In the genomic region with DNA sequence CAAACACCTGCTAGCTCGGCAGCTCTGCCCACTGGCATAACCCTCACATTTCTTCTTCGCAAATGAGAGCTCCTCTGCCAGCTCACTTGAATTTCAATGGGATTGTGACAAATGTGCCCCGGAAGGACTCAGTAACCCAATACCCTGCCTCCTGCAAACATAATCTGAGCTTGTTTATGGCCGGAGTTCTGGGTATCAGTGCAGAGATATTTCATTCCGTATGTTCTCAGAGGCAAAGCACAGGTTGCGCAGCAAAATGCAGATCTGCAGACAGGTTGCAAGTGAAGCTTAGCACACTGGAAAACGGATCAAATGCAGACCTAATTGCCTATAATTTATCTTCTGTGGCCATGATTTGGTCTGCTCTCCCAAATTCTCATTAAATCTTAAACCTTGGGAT, we compare ENCODE assay signal across 16 mouse cellular contexts.
"Had no signal": no experiment of that assay in that cellular context is flagged by ENCODE, and none has a peak within 500 bp of the region (broad histone marks: within the 10 kb centered on the region; RNA-seq: fewer than 3 reads in every experiment).

No protein-coding gene starts in this region.

- H3K4me3 ChIP-seq: left cerebral cortex, adult 2 months; liver, embryonic 13.5 days; midbrain, embryonic 12.5 days; myocyte; neural tube, embryonic 13.5 days had no signal

- DNase-seq: kidney, adult 8-10 months; kidney, postnatal 4 days; layer of hippocampus, postnatal 36 days; liver, embryonic 13.5 days; lung, adult 2 months; lung, postnatal 14 days; lung, postnatal 4 days; retina, postnatal 1 day; thymus, adult 18-20 months; thymus, postnatal 36 days had no signal

- H3K4me1 ChIP-seq: liver, embryonic 13.5 days; midbrain, embryonic 12.5 days; neural tube, embryonic 13.5 days had no signal

- H3K36me3 ChIP-seq: liver, embryonic 13.5 days; midbrain, embryonic 12.5 days; neural tube, embryonic 13.5 days had no signal

- H3K27ac ChIP-seq: left cerebral cortex, adult 2 months; liver, embryonic 13.5 days; midbrain, embryonic 12.5 days; neural tube, embryonic 13.5 days had no signal

- H3K27me3 ChIP-seq: liver, embryonic 13.5 days; midbrain, embryonic 12.5 days; neural tube, embryonic 13.5 days had no signal

- H3K4me2 ChIP-seq: liver, embryonic 13.5 days; midbrain, embryonic 12.5 days; neural tube, embryonic 13.5 days had no signal

- ATAC-seq: intestine, postnatal 0 days; midbrain, embryonic 16.5 days had no signal

- H3K9ac ChIP-seq: liver, embryonic 13.5 days; midbrain, embryonic 12.5 days; neural tube, embryonic 13.5 days had no signal

- H3K9me3 ChIP-seq: liver, embryonic 13.5 days; midbrain, embryonic 12.5 days; neural tube, embryonic 13.5 days had no signal
